Mouse (Mus musculus) limb, embryonic 13.5 days (tissue): ENCODE data around the gene 2610042L04Rik. TPM values are rescaled to one million over a fixed set of nuclear protein-coding genes. Genes with fewer than 3 reads are reported as not detected.
"Not testable (repeated sequence)": the region's sequence is repeated elsewhere in the genome, so short reads cannot be mapped to it uniquely, and the experiment has no call there.

Experiments used
- ATAC-seq: fragments of 200-750 bp; cut with Nextera tagmentation; 2 replicates; pipeline ENCODE4 v1.8.0; 2017; ENCODE audit warnings: low read depth, moderate number of reproducible peaks, moderate TSS enrichment; ENCODE audit not compliant: low FRiP score
- H3K27ac ChIP-seq: fragments of 300-500 bp; sonication (generic); 2 replicates; pipeline ENCODE4 v1.5.1; 2015; ENCODE audit warnings: inconsistent platforms, mild to moderate bottlenecking, moderate library complexity
- H3K27me3 ChIP-seq: fragments of 300-500 bp; sonication (generic); 2 replicates; pipeline ENCODE4 v1.6.1; 2015; ENCODE audit warnings: mild to moderate bottlenecking, inconsistent platforms
- H3K36me3 ChIP-seq: fragments of 300-500 bp; sonication (generic); 2 replicates; pipeline ENCODE4 v1.6.1; 2015; ENCODE audit warnings: inconsistent platforms, mild to moderate bottlenecking, moderate library complexity
- H3K4me1 ChIP-seq: fragments of 300-500 bp; sonication (generic); 2 replicates; pipeline ENCODE4 v1.6.1; 2015; ENCODE audit warnings: inconsistent platforms
- H3K4me2 ChIP-seq: fragments of 300-500 bp; sonication (generic); replicated peaks from 2 replicates; pipeline ENCODE4 v1.6.1; 2015; ENCODE audit warnings: inconsistent platforms, mild to moderate bottlenecking, moderate library complexity
- H3K4me3 ChIP-seq: fragments of 300-500 bp; sonication (generic); 2 replicates; pipeline ENCODE4 v1.5.1; 2015; ENCODE audit warnings: moderate library complexity, mild to moderate bottlenecking, inconsistent platforms
- H3K9ac ChIP-seq: fragments of 300-500 bp; sonication (generic); 2 replicates; pipeline ENCODE4 v1.6.1; 2015; ENCODE audit warnings: mild to moderate bottlenecking, inconsistent platforms
- H3K9me3 ChIP-seq: fragments of 300-500 bp; sonication (generic); 2 replicates; pipeline ENCODE4 v1.6.1; 2016; ENCODE audit warnings: inconsistent platforms
- polyA plus RNA-seq: library from polyadenylated mRNA; unstranded; fragments of >200 nt; fragmentation: Nextera tagmentation; extraction: Ambion mirVana; gene quantifications from 2 replicates; pipeline ENCODE4 v1.2.1, GENCODE M21; 2015

Gene 2610042L04Rik
- polyA plus RNA-seq, 1 experiment from 2014 or later: 0.15 TPM

DNA sequence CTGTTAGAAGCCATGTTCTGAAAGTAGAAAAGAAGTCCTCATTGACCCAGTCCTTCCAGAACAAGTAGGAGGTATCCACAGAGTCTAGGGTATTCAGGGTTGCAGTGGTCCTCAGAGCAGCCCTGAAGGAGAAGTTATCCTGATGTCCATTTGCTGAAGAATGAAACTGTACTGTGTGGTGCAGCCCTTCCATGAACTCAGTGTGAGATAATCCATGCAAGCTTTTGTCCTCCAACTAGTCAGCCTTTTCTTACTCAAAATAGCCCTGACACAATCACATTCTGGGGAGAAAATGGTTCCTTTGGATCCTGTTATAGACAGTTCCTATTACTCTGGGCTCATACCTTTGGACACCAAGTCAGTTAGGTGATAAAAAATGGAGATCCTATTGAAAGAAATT, 69.3 kb downstream of the 2610042L04Rik start:
- not testable (repeated sequence) for H3K4me3 ChIP-seq, H3K9me3 ChIP-seq, H3K4me1 ChIP-seq, H3K36me3 ChIP-seq, H3K27ac ChIP-seq, ATAC-seq, H3K4me2 ChIP-seq, H3K9ac ChIP-seq, H3K27me3 ChIP-seq

Other genes starting within 250 kb of the 2610042L04Rik start
- 0.18 TPM in 1 of 2 replicates, not detected in the other for gene Gm8108, start 224.2 kb upstream of the 2610042L04Rik start, polyA plus RNA-seq
- not detected in 2 replicates for gene Gm3127, start 169.7 kb upstream of the 2610042L04Rik start, polyA plus RNA-seq
- gene Gm2974, start 152.2 kb upstream of the 2610042L04Rik start, polyA plus RNA-seq: 0.33 and 0.43 TPM in 2 replicates
- gene Gm3138, start 85.1 kb upstream of the 2610042L04Rik start, polyA plus RNA-seq: not detected in 2 replicates
- not detected in 2 replicates for gene Gm3149, start 17.5 kb upstream of the 2610042L04Rik start, polyA plus RNA-seq
- not detected in 2 replicates for gene Gm3159, start 62.8 kb downstream of the 2610042L04Rik start, polyA plus RNA-seq
- 0.29 and 0.32 TPM in 2 replicates for gene Gm3164, start 80.7 kb downstream of the 2610042L04Rik start, polyA plus RNA-seq
- gene Gm3173, start 96.2 kb downstream of the 2610042L04Rik start, polyA plus RNA-seq: not detected in 2 replicates
- gene Gm3182, start 147.0 kb downstream of the 2610042L04Rik start, polyA plus RNA-seq: not detected in 2 replicates
- not detected in 2 replicates for gene Gm3047, start 220.6 kb downstream of the 2610042L04Rik start, polyA plus RNA-seq